Mouse (Mus musculus): ENCODE measurements around the gene Tlcd2. TPM values are rescaled to one million over a fixed set of nuclear protein-coding genes. Genes with fewer than 3 reads are reported as not detected.

The Tlcd2 gene
- polyA plus RNA-seq (2021; fragmentation: Nextera tagmentation): 0.67 and 0.73 TPM in 2 replicates
- long read RNA-seq, experiment 1, partial matches to known transcripts: 0 of 1 reads
- long read RNA-seq, experiment 1, other reads (novel, unspliced or antisense): 0 of 1 reads
- long read RNA-seq, experiment 2, partial matches to known transcripts: 1 of 2 reads
- long read RNA-seq, experiment 2, other reads (novel, unspliced or antisense): 1 of 2 reads

DNA sequence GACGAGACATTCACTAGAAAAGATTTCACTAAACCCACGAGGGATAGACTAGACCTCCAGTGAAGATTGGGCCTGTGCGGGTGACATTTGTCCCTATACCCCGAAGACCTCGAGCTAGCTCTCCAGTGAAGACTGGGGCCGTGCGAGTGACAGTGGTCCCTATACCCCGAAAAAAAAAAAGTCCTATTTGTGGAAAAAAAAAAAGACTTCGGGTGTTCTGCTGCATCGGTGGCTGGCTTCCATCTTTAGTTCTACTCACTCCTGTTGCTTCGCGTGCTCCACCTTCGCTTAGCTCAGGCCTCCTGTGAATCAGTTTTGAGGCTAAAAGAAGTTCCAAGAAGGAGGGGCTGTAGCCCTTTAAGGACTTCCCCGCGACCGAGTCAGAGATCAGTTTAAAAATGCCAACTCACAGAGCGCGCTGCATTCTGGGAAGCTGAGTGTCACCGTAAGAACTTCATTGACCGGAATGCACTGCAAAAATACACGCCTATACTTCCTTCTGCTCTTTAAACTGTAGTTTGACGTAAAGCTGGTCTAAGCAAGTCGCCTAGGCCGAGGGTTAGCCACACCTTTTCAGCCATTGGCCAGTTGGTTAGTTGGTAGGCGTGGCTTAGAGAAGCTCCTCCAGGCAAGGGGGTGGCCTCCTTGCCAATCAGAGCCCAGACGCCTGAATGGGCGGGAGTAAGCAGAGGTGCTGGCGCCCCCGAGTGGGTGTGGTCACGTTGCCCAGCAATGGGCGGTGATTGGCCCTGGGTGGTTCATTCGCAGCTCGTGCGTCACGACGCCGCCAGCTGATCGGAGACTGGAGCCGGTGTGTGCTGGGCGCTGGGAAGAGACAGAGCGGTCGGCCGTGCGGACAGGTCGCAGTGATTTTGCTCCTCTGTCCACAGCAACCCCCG, at the start of gene Tlcd2:
Gene Tlcd2, plus strand, starts transcription at position 872 of the 899 bp plus-strand sequence.

DNA sequence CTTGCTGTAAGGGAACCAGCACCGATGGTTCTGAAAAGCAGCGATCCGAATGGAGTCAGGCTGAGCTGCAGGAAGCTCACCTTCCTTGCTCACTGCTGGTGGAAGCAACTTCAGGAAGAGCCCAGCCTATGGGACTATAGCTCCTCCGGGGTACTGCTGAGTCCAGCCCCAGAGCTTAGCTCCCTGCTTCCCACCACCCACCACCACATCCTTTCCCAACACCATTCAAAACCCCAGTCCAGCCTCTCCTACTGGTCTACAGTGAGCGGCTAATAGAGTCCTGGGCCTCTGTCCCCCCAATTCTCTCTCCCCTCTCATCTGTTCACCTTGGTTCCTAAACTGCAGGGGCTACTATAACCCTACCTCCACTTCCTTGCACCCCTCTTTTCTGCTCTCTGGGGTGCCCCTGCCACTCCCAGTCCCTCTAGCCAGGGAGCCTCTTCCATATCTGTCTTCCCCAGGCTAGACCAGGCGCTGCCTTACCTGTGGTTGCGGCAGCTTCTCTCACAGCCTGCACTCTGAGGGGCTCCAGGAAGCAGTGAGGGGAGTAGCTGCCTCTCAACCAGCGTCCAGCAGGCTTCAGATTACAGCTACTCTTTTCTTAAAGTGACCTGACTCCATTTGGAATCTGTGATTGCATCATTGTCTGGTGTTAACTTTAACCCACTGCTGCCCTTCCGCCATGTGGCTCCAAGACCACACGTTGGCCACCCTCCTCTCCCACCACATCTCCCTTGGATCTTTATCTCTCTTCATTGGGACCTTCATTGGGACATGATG, 39.3 kb upstream of the Tlcd2 start, which contains the start of gene Serpinf1:
Gene Serpinf1, minus strand, starts transcription at position 689 of the 780 bp plus-strand sequence.

DNA sequence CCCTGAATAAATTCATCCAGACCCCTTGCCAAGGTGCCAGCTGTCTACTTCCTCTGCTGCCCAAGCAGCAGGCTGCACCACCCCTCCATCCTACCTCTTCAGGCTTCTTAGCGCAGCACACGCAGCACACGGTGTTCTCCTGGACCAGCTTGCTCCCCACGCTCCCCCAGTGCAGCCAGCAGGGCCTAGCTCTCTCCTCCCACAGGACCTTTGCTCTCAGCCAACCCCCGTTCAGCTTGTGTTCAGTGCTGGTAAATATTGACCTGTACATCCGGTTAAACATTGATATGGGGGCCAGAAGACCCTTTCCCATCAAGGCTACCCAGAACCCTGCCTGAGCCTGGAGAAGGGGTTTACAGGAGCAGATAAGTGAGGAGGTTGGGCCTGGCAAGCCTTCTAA, 22.2 kb upstream of the Tlcd2 start, which contains the start of gene Serpinf2:
Gene Serpinf2, minus strand, starts transcription at position 229 of the 400 bp plus-strand sequence.

DNA sequence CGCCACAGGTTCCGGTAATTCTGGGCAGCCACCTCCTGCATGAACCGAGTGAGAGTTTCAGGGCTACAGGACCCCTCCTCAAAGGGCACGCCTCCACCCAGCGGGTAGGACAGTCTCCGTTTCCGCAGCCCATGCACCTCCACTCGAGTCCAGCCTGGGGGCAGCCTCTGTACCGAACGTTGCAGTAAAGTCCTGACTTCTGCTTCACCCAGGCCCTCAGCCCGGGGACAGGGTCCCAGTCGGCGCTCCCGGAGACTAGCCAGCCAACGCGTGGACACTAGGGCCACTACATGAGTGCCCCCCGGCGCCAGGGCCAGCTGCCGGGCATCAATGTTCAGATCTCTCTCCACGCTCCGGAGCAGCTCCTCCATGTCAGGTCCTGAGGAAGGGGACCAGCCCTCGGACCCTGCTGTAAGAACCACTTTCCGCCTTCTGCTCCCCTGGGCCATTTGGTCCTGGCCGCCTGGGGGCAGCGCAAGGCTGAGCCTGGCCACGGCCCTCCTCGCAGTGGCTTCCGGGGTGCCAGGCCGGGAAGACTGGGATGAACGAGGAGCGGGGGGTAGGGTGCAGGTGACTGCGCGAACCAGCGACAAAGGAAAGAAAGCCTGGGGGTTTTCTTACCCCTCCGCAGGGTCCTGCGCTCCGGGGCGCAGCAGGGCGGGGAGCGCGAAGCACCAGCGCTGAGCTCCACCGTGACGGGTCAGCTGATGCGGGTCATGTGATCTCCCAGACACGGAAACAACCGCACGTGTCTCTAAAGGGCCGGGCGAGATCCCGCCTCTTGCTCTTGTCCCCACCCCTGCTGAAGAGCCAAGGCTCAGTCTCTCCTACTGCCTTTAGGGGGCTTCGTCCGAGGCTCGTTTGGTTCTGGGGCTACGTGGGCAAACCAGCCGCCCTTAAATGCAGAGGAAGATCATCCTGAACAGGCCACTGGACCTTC, 7.3 kb upstream of the Tlcd2 start, which contains the start of gene Wdr81:
Gene Wdr81, minus strand, starts transcription at position 727 of the 940 bp plus-strand sequence.

DNA sequence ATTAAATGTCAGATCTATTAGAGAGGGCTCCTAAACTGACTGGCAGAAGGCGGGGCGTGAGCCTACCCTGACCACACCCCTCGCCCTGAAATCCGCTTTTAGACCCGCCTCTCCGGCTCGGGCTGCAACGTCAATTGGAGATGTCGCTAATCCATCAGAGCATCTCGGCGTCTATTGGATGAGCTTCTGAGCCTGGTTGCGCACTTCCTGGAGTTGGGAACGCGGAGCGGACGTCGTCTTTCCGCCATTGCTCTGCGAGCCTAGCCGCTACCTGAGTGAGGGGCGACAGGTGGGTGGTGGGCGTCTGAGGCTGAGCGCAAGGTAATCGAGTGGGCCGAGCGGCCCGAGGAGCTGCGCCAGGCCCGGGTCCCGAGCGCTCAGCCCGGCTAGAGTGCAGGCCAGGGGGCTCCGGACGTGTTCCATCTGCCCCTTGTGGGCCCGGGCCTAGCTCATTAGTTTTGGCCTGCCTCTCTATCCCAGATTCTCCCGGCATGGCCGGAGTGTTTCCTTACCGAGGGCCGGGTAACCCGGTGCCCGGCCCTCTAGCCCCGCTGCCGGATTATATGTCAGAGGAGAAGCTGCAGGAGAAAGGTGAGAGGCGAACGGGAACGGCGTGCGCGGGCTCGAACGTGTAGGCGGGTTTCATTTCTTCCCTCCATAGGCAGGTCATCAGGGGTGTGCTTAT, 25.2 kb downstream of the Tlcd2 start, which contains the start of gene Prpf8:
Gene Prpf8, plus strand, starts transcription at position 216 of the 685 bp plus-strand sequence.

DNA sequence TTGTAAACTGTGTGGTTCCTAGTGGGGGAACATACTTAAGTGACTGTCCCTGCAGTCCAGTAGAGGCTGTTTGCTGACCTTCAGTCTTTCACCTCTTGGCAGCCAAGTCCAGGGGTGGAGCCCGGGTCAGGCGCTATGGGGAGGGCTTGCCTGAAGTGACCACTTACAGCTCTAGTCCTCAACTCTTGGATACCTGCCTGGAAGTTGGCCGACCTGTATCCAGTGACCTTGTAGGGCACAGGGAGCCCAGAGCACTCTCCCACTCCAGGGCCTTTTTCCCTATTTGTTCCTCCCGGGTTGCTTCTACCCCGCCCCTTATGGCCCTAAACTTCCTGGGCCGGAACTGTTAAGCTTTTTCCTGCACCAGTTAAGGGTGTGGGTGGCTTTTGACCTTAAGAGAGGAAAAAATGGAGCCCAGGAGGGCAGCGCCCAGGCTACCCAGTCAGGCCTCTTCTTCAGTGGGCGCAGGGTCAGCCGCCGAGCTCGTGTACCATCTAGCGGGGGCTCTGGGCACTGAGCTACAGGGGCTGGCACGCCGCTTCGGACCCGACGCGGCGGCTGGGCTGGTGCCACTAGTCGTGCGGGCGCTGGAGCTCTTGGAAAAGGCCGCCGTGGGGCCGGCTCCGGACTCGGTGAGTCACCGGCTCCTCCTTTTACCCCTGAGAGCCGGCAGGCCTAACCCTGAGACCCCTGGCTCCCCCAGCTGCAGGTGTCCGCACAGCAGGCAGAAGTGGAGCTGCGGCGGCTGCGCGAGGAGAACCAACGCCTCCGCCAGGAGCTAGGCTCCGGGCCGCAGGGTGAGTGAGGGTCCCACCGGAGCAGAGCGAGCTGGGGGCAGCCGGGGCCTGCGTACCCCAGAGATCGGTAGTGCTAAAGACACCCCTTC, 48.5 kb downstream of the Tlcd2 start, which contains the start of gene Rilp:
Gene Rilp, plus strand, starts transcription at position 354 of the 886 bp plus-strand sequence.

DNA sequence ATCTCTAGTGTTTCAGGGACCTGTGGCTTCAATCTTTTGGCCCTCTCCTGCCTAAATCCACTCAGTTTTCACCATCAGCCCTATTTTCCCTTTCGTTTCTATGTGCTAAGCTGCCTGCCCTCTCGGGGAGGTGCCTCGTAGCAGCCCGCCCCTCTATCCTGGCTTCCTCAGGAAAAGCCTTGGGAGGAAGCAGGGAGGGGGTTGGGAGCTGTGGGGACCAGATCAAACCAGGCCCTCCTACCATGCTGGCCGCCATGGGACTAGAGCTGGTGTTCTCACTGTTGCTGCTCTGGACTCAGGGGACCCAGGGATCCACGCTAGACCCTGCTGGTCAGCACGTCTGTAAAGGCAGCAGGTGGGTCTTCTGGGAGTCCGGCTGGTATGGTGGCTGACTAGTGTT, 51.8 kb downstream of the Tlcd2 start, which contains the start of gene Scarf1:
Gene Scarf1, plus strand, starts transcription at position 205 of the 400 bp plus-strand sequence.

Small RNA genes within 50 kb of the gene (microRNA-seq; reads per million reads assigned to microRNA genes)
- 7,524 reads per million, percentile 94 among the genes with 10 or more reads in this experiment for gene Mir22

Other genes starting within 250 kb of the Tlcd2 start
- 35.7 and 45.7 TPM in 2 replicates for gene Rpa1, start 113.4 kb upstream of the Tlcd2 start, polyA plus RNA-seq (2021; fragmentation: Nextera tagmentation)
- 11.1 and 14.0 TPM in 2 replicates for gene Smyd4, start 113.3 kb upstream of the Tlcd2 start, polyA plus RNA-seq (2021; fragmentation: Nextera tagmentation)
- gene Serpinf1, start 39.0 kb upstream of the Tlcd2 start, polyA plus RNA-seq (2021; fragmentation: Nextera tagmentation): 9.7 and 15.3 TPM in 2 replicates
- gene Serpinf2, start 22.1 kb upstream of the Tlcd2 start, polyA plus RNA-seq (2021; fragmentation: Nextera tagmentation): 0.14 and 0.40 TPM in 2 replicates
- gene Wdr81, start 7.0 kb upstream of the Tlcd2 start, polyA plus RNA-seq (2021; fragmentation: Nextera tagmentation): 4.0 and 4.4 TPM in 2 replicates
- gene Prpf8, start 25.1 kb downstream of the Tlcd2 start, polyA plus RNA-seq (2021; fragmentation: Nextera tagmentation): 16.3 and 16.5 TPM in 2 replicates
- gene Rilp, start 48.4 kb downstream of the Tlcd2 start, polyA plus RNA-seq (2021; fragmentation: Nextera tagmentation): 1.9 and 3.4 TPM in 2 replicates
- gene Scarf1, start 51.8 kb downstream of the Tlcd2 start, polyA plus RNA-seq (2021; fragmentation: Nextera tagmentation): 0.90 and 1.3 TPM in 2 replicates
- gene Slc43a2, start 70.0 kb downstream of the Tlcd2 start, polyA plus RNA-seq (2021; fragmentation: Nextera tagmentation): 13.9 and 18.2 TPM in 2 replicates
- 18.7 and 19.2 TPM in 2 replicates for gene Pitpna, start 126.4 kb downstream of the Tlcd2 start, polyA plus RNA-seq (2021; fragmentation: Nextera tagmentation)
- 20.0 and 22.0 TPM in 2 replicates for gene Inpp5k, start 169.3 kb downstream of the Tlcd2 start, polyA plus RNA-seq (2021; fragmentation: Nextera tagmentation)
- gene Myo1c, start 188.8 kb downstream of the Tlcd2 start, polyA plus RNA-seq (2021; fragmentation: Nextera tagmentation): 3.0 and 3.3 TPM in 2 replicates
- 28.5 and 29.6 TPM in 2 replicates for gene Crk, start 217.5 kb downstream of the Tlcd2 start, polyA plus RNA-seq (2021; fragmentation: Nextera tagmentation)

Data from layer of hippocampus, adult 6 months (tissue).